Mouse (Mus musculus) G1E (cell line): ENCODE measurements at regions not wholly inside any gene's neighbourhood (a gene's known extent, or its start where the extent isn't known, plus 50 kb on each side); places are given as distances from the start of the nearest gene placed in this dataset.

Experiments
- ATAC-seq: 2 replicates; pipeline ENCODE4 v1.8.0; 2016; ENCODE audit warnings: mild to moderate bottlenecking; ENCODE audit not compliant: insufficient number of reproducible peaks, poor library complexity, low FRiP score, severe bottlenecking; ENCODE audit errors: extremely low read depth
- DNase-seq: peaks from one replicate; pipeline ENCODE4 v3.0.0; 2012; ENCODE audit warnings: low spot score
- H3K27me3 ChIP-seq: 2 replicates; pipeline ENCODE4 v1.6.1; 2012; ENCODE audit warnings: mild to moderate bottlenecking, low read length, inconsistent platforms; ENCODE audit not compliant: insufficient read depth
- H3K36me3 ChIP-seq: replicated peaks from 2 replicates; pipeline ENCODE3; 2012; ENCODE audit warnings: mild to moderate bottlenecking, inconsistent platforms
- H3K4me1 ChIP-seq: 2 replicates; pipeline ENCODE4 v1.6.1; 2012; ENCODE audit warnings: low read depth, low read length, inconsistent platforms, mixed read lengths; ENCODE audit not compliant: insufficient read depth
- H3K4me3 ChIP-seq: 2 replicates; pipeline ENCODE4 v1.5.1; 2012; ENCODE audit warnings: low read depth, mild to moderate bottlenecking, inconsistent platforms, low read length, moderate library complexity, mixed read lengths
- H3K9me3 ChIP-seq: replicated peaks from 2 replicates; pipeline ENCODE4 v1.6.1; 2012; ENCODE audit warnings: inconsistent platforms
- CTCF ChIP-seq: IDR thresholded peaks from 2 replicates; pipeline ENCODE4 v1.5.1; 2012; ENCODE audit warnings: low read depth, low read length, inconsistent platforms, mixed read lengths
- GATA1 ChIP-seq: IDR thresholded peaks from 2 replicates; pipeline ENCODE4 v1.6.1; 2012; ENCODE audit warnings: borderline replicate concordance, low read length, inconsistent platforms, mixed read lengths
- GATA2 ChIP-seq: IDR thresholded peaks from 2 replicates; pipeline ENCODE4 v1.6.1; 2012; ENCODE audit warnings: low read depth, low read length, inconsistent platforms, borderline replicate concordance
- POLR2AphosphoS5 ChIP-seq: IDR thresholded peaks from 2 replicates; pipeline ENCODE4 v1.6.1; 2012; ENCODE audit warnings: low read depth, low read length, inconsistent platforms; ENCODE audit not compliant: insufficient replicate concordance
- TAL1 ChIP-seq: conservative IDR thresholded peaks from 2 replicates; pipeline ENCODE4 v1.6.1; 2012; ENCODE audit warnings: low read depth, low read length, inconsistent platforms, mixed read lengths

DNA sequence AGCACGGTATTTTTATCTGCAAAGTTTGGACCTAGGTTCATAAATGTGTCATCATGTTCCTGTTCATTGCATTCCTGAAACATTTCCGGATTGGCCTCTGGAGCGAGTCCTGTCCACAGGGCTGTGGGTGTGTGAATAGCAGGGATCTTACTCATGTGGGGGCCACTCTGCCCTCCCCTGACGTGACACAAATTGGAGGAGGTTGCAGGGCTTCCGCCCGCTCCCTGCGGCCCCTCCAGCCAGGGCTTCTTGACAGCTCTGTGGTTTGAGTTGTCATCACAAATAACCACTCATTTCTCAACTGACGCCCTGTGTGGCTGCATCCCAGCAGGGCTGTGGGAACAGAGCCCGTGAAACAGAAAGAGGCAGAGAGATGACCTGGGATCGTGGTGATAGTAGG lies 619.9 kb upstream of the Sall1 start:
- Histone ChIP-seq H3K27me3 (no peaks in the 10 kb centered on the region), H3K4me1 (no peaks in the 10 kb centered on the region), H3K36me3 (no peaks in the 10 kb centered on the region), H3K4me3 (no peak overlapping the region), H3K9me3 (peaks cover 41% of the 10 kb centered on the region)
- ATAC-seq = no peak
- TF ChIP-seq CTCF = no peak
- no peak for TF ChIP-seq POLR2AphosphoS5
- no peak for TF ChIP-seq GATA2
- TF ChIP-seq GATA1 = no peak
- no peak for TF ChIP-seq TAL1
- DNase-seq = no peak

DNA sequence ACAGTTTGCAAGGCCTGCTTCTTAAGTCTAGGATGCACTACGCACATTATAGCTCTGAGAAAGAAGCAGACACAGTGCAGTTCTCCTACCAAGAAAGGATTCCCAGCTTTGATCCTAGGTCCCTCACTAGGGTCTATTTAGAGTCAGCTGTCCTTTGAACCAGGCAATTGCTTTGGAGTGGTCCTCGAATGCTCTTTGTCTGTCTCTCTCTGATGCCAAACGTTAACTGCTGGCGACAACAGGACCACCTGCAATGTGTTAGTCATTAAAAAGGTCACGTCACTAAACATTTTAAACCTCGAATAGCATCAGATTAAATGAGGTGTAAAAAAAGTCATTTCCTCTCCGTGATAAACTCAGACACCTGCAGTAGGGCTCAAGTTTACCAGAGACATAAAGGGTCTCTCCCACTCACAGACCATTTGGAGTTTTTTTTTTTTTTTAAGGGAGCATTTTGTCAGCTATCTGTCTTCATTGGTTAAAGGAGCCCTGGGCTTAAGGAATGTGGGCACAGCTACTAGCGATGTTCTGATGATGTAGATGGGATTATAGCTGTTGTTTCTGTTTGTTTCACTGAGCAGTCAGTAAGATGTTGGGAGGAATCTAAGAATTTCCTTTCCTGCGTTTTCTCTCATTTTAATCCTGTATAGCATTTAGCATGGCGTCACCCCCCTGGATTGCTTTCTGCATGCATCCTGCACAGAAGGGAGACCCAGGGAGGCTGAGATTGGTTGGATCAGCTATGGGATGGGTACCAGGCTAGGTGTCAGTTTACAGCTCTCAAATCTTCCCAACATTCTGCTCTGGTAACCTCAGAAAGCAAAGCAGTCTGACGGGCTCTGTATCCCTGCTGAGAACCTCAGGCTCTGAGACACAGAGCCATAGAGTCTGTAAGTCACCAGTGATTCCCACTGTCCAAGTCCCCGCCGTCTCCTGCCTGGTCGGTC lies 615.3 kb upstream of the Sall1 start:
- Histone ChIP-seq H3K9me3 (peaks cover 39% of the 10 kb centered on the region), H3K4me3 (no peak overlapping the region), H3K4me1 (no peaks in the 10 kb centered on the region), H3K36me3 (no peaks in the 10 kb centered on the region), H3K27me3 (no peaks in the 10 kb centered on the region)
- DNase-seq (no peak), ATAC-seq (no peak)
- TF ChIP-seq GATA2 (no peak), CTCF (no peak), POLR2AphosphoS5 (no peak), TAL1 (no peak), GATA1 (no peak)

DNA sequence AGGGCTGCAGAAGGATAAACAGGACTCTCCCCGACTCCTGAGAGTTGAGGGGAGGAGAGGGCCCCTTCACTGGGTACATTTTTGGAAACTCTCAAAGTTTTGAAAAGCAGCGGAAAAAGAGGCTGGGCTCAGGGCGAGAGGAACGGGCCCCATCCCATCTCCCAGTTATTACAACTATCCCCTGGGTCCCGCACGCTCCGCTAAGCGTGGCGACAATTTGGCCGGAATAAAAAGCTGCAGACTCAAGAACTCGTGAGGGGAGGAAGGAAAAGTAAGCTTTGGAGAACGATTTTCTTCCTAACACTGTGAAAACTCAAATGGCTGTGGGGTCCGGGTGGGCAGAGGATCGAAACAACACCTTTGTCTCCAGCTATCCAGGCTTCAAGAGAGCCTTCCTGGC lies 611.4 kb upstream of the Sall1 start:
- TF ChIP-seq TAL1 (no peak), GATA2 (no peak), POLR2AphosphoS5 (no peak), CTCF (no peak), GATA1 (no peak)

GRCm38 (mm10) chr8:89649207-89649890 lies 605.4 kb upstream of the Sall1 start:
- DNase-seq (no peak), ATAC-seq (no peak)
- Histone ChIP-seq H3K27me3 (no peaks in the 10 kb centered on the region), H3K36me3 (no peaks in the 10 kb centered on the region), H3K4me3 (no peak overlapping the region), H3K4me1 (no peaks in the 10 kb centered on the region), H3K9me3 (peaks cover 41% of the 10 kb centered on the region)
- TF ChIP-seq POLR2AphosphoS5 = no peak
- TF ChIP-seq GATA1 = no peak
- no peak for TF ChIP-seq TAL1
- no peak for TF ChIP-seq GATA2
- TF ChIP-seq CTCF = no peak

More for the DNA sequence above, 611.4 kb upstream of the Sall1 start:
- Histone ChIP-seq H3K27me3 (no peaks in the 10 kb centered on the region), H3K4me3 (no peak overlapping the region), H3K36me3 (no peaks in the 10 kb centered on the region), H3K9me3 (peaks cover 55% of the 10 kb centered on the region), H3K4me1 (no peaks in the 10 kb centered on the region)
- ATAC-seq (no peak), DNase-seq (no peak)

- H3K27me3 ChIP-seq = no peaks in the 10 kb centered on the region
- no peaks in the 10 kb centered on the region for H3K36me3 ChIP-seq
- ATAC-seq (no peak), DNase-seq (no peak)
- peaks cover 43% of the 10 kb centered on the region for H3K9me3 ChIP-seq
- H3K4me1 ChIP-seq = no peaks in the 10 kb centered on the region
- H3K4me3 ChIP-seq = no peak overlapping the region
- TF ChIP-seq GATA2 = no peak
- no peak for TF ChIP-seq GATA1
- TF ChIP-seq CTCF = no peak
- TF ChIP-seq TAL1 = no peak
- no peak for TF ChIP-seq POLR2AphosphoS5
Observed at GRCm38 (mm10) chr8:89646946-89647345, 603.0 kb upstream of the Sall1 start.

GRCm38 (mm10) chr8:89641339-89641738 lies 597.4 kb upstream of the Sall1 start:
- no peak for ATAC-seq
- no peaks in the 10 kb centered on the region for H3K27me3 ChIP-seq

More at GRCm38 (mm10) chr8:89641339-89641738, 597.4 kb upstream of the Sall1 start:
- Histone ChIP-seq H3K4me1 (no peaks in the 10 kb centered on the region), H3K4me3 (no peak overlapping the region), H3K36me3 (no peaks in the 10 kb centered on the region), H3K9me3 (peaks cover 36% of the 10 kb centered on the region)
- DNase-seq = no peak
- TF ChIP-seq GATA2 = no peak
- no peak for TF ChIP-seq TAL1
- no peak for TF ChIP-seq CTCF
- TF ChIP-seq GATA1 = no peak
- TF ChIP-seq POLR2AphosphoS5 = no peak
